Mouse (Mus musculus) yolk sac, embryonic 10.5 days (tissue): Measurements from ENCODE around the gene Zfp423.

Source experiments
- DNase-seq: peaks from one replicate; pipeline ENCODE4 v3.0.0-alpha.2; 2017; ENCODE audit warnings: low spot score

The Zfp423 gene

GRCm38 (mm10) chr8:87804327-87804900, 155.0 kb downstream of the Zfp423 start:
- no peak for DNase-seq

DNA sequence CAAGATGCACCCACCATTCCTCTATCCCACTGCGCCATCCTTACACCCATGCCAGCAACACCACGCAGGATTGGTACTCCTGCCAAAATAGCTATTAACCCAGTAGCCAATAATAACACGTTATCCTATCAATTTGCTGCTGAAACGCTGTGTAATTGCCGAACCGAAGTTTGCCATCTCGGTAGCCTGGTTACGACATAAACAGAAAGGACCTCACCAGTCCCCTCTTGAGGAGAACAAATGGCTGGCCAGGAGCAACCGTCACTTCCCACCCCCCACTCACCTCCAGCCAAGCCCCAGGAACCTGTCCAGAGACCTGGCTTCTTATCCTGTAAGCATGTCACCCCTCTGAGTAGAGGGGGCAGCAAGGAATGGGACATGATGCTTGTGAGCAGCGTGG, 156.0 kb downstream of the Zfp423 start:
- no peak for DNase-seq

DNA sequence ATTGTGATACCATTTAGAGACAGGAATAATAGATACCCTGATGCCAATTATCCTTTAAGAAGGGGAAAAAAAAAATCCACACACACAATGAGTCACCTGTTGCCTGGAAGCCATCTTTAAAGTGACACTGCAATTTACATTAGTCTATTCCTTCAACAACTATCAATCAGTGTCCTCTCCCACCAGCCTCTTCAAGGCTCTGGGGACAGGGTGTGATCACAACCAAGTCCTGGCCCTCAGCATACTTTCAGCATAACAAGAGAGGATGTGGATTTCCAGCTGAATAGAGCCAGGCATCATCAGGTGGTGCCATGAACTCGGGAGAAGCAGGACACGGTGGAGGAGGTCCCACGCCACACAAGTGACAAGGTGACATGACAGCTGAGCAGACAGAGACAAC, 156.8 kb downstream of the Zfp423 start:
- DNase-seq: no peak

DNA sequence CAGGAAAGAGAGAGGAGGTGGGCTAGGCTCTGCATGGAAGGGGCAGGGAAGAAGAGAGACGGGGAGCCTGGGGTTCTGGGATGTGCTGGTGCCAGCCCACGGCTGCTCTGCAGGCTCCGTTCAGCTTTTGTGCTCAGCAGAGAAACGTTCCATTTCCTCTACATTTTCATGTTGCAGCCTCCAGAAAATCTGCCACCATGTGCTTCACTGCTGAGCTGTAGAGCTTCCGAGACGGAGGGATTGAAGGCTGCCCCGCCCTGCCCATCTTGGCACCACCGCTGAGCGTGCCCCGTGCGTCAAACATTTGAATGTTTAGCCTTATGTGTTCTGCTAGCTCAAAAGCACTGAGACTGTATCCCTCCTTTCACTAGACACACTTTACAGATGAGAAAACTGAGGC, 159.3 kb downstream of the Zfp423 start:
- DNase-seq: no peak

- DNase-seq: no peak
Observed at GRCm38 (mm10) chr8:87796234-87796633, 163.2 kb downstream of the Zfp423 start.

DNA sequence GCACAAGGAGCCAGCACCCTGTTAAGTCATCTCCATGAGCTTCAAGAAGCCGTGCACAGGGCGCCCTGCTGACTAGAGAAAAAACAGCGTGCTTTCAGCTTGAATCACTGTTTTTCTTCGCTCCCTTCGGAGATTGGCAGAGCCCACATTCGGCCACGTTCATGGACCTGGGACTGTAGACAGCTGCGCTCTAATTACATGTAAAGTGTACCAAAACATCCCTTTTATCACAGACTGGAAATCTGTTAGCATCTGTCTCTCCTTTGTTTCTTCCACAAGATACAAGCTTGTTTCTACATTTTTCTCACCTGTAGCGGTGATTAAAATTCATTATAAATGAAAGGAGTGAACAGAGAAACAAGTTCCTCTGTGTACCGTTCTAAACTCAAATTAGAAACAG, 164.8 kb downstream of the Zfp423 start:
- no peak for DNase-seq

- no peak for DNase-seq
Observed at GRCm38 (mm10) chr8:87791103-87791502, 168.3 kb downstream of the Zfp423 start.

- no peak for DNase-seq
Observed at GRCm38 (mm10) chr8:87784641-87785439, 174.6 kb downstream of the Zfp423 start.

GRCm38 (mm10) chr8:87784227-87784626, 175.2 kb downstream of the Zfp423 start:
- DNase-seq: no peak

DNA sequence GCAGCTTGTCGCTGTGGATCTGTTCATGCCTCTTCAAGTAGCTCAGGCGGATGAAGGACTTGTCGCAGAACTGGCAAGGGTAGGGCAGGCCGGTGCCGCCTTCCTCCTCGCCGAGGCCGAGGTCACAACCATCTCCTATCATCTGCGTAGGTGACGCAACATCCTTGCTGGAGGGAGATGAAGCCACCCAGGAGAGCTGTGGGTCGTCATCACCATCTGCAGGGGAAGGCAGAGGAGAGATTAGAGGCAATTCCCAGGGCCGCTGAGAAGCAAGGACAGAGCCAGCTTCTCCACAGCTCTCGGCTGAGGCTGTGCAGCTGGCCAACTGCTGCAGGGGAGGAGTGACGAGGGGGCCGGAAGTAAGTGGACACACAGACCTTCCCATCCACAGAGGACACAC, 176.2 kb downstream of the Zfp423 start:
- DNase-seq: no peak

DNA sequence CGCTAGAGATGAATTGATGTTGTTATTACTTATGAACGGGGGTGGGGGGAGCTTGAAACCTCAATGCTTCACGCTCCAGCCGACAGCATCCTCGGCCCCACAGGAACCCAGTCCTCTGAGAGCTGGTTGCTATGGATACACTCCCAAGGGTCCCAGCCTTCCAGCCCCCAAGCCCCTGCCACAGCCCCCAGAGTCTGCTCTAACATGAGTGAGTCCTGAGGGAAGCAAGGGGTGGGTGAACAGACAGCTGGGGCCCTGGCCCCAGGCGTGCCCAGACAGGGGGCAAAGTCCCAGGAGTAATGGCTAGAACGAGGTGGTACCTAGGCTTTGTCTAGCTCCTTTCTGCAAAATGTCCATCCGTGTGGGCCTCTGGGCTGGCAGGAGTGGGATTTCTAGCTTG, 181.8 kb downstream of the Zfp423 start:
- no peak for DNase-seq

DNA sequence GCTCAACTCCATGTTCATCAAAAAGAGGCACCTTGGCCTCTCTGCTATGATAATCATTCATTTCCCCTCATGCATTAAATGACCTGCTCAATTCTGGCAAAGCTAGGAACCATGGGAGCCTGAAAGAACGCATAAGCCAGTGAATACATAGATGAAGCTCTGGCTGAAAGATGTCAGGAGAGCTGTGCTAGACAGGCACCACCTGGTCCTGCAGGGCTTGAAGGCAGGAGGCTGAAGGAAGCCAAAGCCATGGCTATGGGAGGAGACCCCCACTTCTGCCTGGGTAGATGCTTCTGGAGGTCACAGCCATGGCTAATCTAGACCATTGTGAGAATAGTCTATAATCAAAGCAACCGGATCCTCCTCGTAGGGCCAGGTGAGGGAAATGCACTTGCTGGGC, 183.5 kb downstream of the Zfp423 start:
- DNase-seq: no peak

DNA sequence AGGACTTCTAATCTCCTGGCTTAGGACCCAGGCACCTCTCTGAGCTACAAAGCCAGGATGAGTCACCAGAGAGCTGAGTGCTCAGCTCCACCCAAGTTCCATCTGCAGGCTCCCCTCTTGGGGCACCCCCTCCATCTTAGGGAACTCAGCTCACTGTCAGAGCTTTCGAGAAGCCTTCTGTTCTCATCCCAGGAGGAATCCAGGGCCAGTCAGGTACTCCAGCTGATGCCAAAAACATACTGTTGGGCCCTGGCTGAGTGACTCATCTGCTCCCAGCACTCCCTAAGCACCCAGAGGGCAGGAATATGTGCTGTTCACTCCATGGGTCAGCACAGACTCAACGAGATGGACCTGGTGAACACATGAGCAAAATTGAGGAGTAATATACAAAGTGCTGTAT, 184.4 kb downstream of the Zfp423 start:
- DNase-seq: no peak

DNA sequence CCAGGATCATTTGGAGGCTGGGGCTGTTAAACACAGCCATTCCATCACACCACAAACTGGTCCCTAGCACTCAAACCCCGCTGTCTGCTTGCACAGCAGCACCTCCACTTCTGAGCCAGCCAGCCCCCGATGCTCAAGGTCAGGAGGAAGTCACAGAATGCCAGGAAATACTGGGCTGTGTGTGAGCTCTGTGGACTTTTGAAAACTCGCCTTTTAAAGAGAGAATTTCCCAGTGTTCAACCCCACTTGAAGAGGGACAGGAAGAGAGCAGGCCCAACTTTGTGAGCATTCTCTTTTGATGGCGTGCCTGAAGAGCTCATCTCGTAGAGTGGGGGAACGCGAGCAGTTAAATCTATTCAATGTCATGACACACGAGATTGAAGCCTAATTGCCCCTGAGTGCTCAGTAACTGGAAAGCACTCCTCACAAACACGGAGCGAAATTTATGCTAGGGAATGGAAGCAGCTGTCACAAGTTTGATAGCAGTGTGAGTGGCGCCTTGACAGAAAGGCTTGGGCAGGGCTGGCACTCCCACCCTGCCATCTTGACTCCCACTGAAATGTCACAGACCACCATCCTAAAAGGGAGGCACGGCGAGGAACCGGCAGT, 186.4 kb downstream of the Zfp423 start:
- DNase-seq: no peak

DNA sequence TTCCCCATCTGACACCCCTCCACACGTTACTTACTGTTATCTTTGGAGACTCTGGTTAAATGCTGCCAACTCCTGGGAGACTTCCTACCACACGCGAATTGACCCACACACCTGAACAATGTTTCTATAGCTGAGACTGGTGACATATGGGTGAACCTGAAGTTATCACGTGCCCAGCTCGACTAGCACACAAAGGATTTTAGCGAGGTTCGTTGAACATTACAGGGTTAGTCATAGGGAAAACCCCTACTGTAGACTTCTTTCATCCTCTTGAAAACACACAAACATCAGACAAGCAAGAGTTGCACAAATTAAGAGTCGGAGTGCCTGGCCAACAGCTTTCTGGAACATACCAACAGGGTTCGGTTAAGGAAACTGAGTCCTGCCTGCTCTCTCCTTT, 191.5 kb downstream of the Zfp423 start:
- no peak for DNase-seq

DNA sequence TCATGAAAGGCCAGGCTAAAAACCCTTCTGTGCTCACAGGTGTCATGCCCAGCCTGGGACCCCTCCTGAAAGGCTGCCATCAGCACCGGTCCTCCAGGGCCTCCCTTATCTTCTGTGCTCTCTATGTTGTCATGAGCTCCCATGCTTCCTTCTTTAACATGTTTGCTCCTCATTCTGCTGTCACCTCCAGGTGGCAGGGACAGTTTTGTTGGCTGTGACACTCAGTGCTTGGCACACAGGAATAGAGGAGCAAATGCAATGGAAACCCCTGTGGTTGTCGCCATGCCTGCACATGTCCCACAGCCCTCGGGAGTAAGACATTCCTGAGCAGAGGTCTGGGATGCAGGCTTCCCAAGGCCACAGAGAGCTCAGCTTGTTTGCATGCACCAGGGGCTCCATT, 194.1 kb downstream of the Zfp423 start:
- no peak for DNase-seq

GRCm38 (mm10) chr8:87758750-87759149, 200.6 kb downstream of the Zfp423 start:
- DNase-seq: no peak

GRCm38 (mm10) chr8:87754853-87755252, 204.5 kb downstream of the Zfp423 start:
- DNase-seq: no peak

GRCm38 (mm10) chr8:87753636-87754035, 205.8 kb downstream of the Zfp423 start:
- no peak for DNase-seq

- no peak for DNase-seq
Observed at GRCm38 (mm10) chr8:87753148-87753547, 206.2 kb downstream of the Zfp423 start.

DNA sequence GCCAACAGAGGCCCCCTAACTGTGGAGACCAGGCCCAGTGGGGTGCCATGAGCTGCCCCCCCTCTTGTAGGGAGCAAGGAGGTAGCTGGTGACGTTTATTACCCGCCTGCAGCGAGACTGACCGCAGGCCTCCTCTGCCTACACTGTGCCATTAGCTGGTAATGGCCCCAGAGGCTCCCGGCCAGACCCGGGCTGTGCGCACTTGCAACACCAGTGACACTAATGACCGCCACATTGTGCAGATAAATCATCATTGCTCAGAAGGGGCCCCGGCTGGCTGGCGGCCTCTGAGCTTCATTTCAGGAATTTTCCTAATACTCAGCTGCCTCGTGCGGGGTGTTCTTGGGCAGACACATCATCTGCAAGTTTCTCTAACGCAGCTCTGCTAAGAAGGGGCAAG, 206.7 kb downstream of the Zfp423 start:
- no peak for DNase-seq

DNA sequence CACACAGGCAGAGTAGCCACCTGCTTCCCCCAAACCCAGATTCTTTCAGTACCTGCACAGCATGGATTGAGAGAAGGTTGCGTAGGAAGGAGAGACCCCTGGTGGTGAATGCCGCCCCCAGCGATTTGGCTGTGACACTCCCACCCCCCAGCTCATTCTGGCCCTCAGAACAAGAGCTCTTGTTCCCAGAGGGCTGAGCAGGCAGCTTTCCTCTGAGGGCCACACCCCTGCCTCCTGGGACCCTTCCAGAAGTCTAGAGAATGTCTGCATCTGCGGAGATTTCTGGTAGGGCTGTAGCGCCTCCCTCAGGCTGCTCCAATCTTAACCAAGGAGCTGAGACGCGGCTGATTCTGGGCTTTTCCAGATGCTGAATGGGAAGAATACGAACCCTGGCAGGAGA, 211.8 kb downstream of the Zfp423 start:
- peak; percentile 34 for DNase-seq

GRCm38 (mm10) chr8:87747142-87747541, 212.3 kb downstream of the Zfp423 start:
- DNase-seq: peak; percentile 30

- no peak for DNase-seq
Observed at GRCm38 (mm10) chr8:87746072-87746471, 213.3 kb downstream of the Zfp423 start.
